Mouse (Mus musculus) cerebellum, postnatal 4 days (tissue): ENCODE measurements around the gene Arfip2.
A peak's percentile ranks its signal among the peaks of the same experiment; 100 is the strongest.

Experiments used
- DNase-seq, 2 experiments: peaks; one replicate each; pipeline ENCODE4 v3.0.0; 2022; ENCODE audit warnings: low spot score in 2 of 2, mixed read lengths in 1 of 2

Arfip2 gene

DNA sequence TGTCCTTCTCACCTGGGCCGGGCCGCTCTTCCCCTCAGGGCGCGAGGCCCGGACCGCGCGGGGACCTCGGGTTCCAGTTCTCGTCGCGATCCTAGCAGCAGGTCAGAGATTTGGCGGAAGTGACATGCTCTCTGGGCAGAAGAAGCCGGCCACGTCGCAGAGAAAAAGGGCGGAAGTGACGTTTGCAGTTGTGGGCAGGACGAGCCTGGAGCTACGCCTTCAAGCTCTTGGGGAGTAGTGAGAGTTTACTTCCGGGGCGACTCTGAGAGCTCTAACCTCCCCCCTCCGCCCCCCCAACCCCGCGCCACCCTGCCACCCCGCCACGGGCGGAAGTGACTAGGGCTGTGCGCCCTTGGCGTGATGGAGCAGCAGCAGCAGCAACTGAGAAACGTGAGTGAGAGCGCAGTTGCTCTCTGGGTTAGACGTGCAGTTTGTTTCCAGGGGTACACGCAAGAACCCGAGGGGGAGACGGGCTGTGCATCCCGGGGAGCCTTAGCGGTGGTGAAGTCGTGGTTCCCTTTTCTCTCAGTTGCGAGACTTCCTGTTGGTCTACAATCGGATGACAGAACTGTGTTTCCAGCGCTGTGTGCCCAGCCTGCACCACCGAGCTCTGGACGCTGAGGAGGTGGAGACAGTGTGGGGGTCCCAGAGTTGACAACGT lies at the start of gene Arfip2, which contains the start of gene Gm45799:
Gene Arfip2 (minus strand): TSS at position 184 of the 661 bp plus-strand sequence.
Gene Gm45799 (plus strand): TSS at position 320 of the 661 bp plus-strand sequence.
- DNase-seq: peak; percentile 93

DNA sequence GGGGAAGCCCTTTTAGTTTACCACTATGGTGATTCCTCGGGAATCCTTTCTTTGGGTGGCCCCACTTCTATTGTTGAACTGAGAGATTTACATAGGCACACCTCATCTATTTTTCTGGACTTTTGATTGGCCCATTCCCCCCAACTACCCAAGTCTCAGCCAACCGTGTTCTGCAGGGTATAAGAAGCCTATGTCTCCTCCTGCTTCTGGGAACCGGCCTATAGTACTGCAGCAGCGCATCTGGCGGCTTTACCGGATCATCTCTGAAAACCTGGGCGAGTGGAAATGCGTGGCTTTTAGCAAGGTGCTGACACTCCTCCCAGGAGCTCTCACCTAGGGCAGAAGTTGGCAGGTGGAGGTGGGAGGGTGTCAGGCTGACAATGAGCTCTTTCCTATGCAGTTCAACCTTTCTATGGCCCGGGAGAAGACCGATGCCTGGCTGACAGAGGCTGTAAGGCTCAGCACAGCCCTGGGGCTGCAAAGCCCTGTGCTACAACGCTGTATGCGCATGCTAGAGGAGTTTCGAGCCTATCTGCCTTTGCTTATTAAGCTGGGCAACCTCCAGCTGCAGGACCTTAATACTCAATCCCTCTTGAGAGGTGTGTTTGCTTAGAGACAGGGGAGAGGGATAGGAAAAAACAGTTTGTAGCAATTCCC lies 45.5 kb upstream of the Arfip2 start:
- DNase-seq: no peak

DNA sequence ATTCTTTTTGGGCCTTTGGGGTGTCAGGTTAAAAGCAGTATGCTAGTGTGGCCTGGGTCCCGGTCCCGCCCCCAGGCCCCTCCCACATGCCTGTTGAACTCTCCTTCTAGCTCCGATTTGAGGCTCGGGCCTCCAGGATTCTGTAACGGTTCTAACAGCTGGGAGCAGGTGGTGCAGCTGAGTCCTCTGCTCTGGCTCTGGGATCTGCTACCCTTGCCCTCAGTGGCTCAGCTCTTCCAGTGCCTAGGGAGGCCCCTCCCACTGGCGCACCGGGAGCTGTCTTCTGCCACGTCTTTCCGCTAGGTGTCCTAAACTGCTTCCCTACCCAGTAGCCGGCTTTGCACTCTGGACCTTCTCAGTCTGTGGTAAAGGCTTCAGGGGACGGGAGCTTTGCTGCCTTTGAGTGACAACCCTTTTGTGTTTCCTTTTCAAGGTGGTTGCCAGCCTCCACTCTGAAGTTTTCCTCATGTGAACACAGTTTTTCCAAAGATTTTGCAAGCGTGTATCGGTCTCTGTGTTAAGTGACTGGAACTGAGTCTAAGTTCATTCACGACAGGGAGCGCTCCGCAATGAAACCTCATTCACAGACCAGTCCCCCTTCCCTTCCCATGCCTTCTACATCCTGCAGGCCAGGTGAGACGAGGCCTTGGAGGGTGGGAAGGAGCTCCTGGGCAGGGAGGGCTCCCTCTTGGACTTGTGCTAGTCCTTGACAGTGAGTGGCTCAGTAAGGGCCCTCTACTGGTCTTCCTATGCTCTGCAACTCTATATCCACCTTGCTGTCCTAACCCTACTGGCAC lies 10.6 kb upstream of the Arfip2 start, which contains the start of gene Dnhd1:
Gene Dnhd1 (plus strand): TSS at position 189 of the 797 bp plus-strand sequence.
- DNase-seq: peak; percentile 27 to 36

GRCm38 (mm10) chr7:105641936-105642335 lies 1.7 kb upstream of the Arfip2 start:
- no peak for DNase-seq

DNA sequence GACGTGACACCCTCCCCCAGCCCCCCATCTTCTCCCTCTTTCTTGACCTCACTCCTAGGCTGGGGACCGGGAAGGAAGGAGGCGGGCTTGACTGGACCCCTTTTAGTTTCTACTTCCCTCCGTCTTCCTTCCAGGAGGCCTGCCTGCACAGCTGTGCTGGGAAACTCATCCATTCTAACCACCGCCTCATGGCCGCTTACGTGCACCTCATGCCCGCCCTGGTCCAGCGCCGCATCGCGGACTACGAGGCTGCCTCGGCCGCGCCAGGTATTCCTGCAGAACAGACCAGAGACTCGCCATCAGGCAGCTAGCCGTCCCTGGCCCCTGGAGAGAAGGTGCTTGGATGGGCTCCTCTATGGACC lies 659 bp upstream of the Arfip2 start:
- peak in 1 of 2 experiments; percentile 22 for DNase-seq

GRCm38 (mm10) chr7:105639756-105640155 lies 460 bp downstream of the Arfip2 start, which contains the start of gene Timm10b:
TSS of gene Timm10b (plus strand) at chr7:105640056.
- DNase-seq: no peak

- DNase-seq: no peak
Measured at GRCm38 (mm10) chr7:105639304-105639703, 912 bp downstream of the Arfip2 start.

DNA sequence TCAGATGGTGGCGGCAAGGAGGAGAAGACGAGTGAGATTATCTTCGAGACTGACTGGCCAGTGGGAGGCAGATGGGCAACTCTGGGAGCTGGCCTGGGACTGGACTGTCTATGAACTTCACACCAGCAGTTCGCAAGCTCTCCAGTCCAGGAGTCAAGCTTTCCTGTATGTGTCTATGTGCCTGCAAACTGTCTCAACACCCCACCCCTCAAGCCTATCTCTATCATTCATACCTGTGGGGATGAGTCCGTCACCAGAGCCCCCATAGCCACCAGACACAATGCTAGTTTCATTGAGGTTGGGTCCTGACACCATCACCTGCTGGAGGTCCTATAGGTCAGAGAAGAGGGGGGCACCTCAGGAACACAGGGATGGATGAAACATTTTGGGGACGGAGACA lies 1.4 kb downstream of the Arfip2 start:
- no peak for DNase-seq

DNA sequence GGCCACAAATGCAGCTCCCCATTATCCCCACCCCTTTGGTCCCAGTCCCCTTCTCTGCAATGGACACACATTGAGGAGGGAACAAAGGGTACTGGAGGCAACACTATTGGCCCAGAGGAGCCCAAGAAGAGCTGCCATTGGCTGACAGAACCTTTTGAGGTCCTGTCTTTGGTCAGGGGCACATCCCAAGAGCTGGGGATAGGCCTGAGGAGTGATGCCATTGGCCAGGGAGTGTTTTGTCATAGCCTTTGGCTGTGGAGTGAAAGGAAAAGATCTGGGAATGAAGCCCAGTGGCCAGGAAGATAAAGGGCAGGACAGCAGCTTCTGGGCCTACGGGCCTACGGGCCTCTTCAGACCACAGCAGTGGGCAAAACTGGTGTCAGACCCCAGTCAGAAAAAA lies 4.5 kb downstream of the Arfip2 start:
- no peak for DNase-seq

- no peak for DNase-seq
Measured at GRCm38 (mm10) chr7:105634272-105634920, 5.8 kb downstream of the Arfip2 start.

DNA sequence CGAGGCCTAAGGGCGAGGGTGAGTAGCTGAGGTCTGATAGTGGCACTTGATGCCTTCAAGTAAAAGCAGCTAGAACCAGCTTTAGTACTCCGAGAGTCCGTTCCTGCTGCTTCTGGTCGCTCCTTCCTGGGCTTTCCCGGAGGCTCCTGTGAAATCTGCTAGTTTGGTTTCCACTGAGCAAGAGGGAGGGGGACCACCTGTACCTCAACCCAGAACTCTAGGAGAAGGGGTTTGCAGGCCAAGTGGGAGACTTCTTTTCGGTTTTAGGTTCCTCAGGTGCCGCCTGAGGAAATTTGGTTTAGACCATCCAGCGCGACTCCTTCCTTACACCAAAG lies 6.4 kb downstream of the Arfip2 start:
- DNase-seq: no peak

- DNase-seq: peak; percentile 79 to 91
Measured at GRCm38 (mm10) chr7:105633127-105633800, 7.0 kb downstream of the Arfip2 start, which contains the start of gene Trim3. TSS of gene Trim3 (minus strand) at chr7:105633571.

GRCm38 (mm10) chr7:105632551-105632972 lies 7.7 kb downstream of the Arfip2 start:
- DNase-seq: peak in 1 of 2 experiments; percentile 26

- DNase-seq: peak in 1 of 2 experiments; percentile 38
Measured at GRCm38 (mm10) chr7:105628633-105629032, 11.6 kb downstream of the Arfip2 start.

GRCm38 (mm10) chr7:105625397-105625796 lies 14.8 kb downstream of the Arfip2 start:
- DNase-seq: no peak

DNA sequence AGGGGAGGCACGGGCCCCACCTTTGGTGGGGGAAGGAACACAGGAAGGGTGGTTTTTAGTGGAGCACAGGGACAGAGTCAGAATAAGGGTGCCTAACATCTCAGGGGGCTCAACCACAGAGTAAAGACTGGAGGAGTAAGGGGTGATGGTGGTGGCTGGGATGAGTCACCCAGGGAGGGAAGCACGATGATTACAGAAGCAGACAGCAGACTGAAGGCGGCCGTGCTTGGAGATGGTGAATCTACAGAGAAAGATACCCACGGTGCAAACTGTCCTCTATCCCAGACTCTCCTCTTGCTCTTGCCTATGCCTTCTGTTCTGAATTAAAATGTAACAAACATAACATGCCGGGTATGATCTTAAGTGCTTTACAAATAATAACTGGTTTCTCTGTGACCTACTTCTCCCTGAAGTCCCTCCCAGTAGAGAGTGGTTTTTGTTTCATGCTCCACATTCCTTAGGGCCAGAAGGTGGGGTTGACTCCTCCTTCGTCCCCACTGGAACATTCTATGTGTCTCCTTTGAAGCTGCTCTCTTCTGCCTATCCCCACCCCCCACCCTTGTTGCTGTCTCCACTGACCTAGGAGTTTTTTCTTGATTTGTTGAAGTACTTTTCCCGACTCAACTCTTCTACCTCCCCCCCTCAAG lies 18.4 kb downstream of the Arfip2 start:
- DNase-seq: no peak

- no peak for DNase-seq
Measured at GRCm38 (mm10) chr7:105621053-105621452, 19.2 kb downstream of the Arfip2 start.

DNA sequence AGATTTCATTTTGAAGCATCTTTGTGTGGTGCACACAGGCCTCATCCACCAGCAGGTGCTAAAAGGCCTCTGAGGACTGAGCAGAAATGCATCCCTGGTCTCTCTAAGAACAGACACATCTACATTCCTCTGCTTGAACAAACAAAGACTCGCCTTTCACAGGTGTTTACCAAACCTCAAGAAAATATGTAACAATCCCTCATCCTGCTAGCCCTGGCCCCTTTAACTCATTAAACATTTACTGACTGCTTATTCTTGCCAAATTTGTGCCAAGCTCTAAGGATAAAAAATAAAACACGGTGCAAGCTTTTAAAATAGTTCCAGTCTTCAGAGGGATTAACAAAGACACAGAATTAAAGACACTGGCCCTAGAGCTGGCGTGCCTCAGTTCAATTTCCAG lies 20.5 kb downstream of the Arfip2 start:
- DNase-seq: no peak

DNA sequence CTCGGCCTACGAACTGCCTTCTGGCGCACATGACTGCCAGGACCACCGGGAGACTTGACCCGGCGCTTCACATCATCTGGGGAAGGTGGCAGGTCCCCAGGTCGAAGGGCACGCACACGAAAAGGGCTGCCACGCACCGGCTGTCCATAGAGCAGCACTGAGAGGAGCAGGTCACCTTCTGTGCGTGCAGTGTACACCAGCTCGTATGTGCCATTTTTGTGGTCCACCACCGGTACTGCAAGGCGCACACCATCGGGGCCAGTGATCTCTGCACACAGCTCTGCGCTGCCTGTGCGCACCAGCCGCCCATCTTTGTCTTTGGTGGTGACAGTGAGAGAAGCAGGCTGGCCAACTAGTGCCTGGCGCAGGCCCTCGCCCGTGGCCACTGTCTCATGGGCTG lies 22.4 kb downstream of the Arfip2 start:
- DNase-seq: no peak

DNA sequence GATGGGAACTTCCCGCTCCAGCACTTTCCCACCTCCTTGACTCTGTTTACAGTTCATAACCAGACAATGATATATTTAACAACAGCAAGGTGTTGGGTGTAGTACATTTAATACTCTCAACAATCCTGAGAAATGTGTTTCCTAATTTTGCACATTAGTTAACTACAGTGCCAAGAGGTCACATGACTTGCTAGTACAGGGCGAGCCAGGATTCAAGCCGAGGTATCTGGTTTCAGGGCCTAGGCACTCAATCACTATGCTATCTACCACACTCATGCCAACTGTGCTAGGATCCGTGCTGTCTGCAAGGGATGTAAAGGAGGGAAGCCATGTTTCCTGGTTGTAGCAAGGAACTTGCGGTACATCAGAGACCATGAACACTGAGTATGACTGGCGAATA lies 23.7 kb downstream of the Arfip2 start:
- no peak for DNase-seq

- no peak for DNase-seq
Measured at GRCm38 (mm10) chr7:105615720-105616119, 24.5 kb downstream of the Arfip2 start.
